Mouse (Mus musculus): ENCODE measurements around the gene Zbtb16. TPM values are rescaled to one million over a fixed set of nuclear protein-coding genes. Genes with fewer than 3 reads are reported as not detected.

The Zbtb16 gene
- total and polyA plus RNA-seq, 3 experiments = 0.04 to 0.72 TPM; not detected in 1

- no peak overlapping the region for H3K4me3 ChIP-seq (ENCODE audit: control insufficient read depth in 1 of 2, insufficient read depth in 1 of 2, low read depth in 2 of 2, low read length in 2 of 2)
- DNase-seq (ENCODE audit: low read depth, low spot score) = no peak
Measured at GRCm38 (mm10) chr9:48749168-48749567, 86.9 kb downstream of the Zbtb16 start.

GRCm38 (mm10) chr9:48748761-48749160 lies 87.3 kb downstream of the Zbtb16 start:
- Histone ChIP-seq H3K27ac (ENCODE audit: control insufficient read depth, low read depth, low read length) (no peak overlapping the region), H3K9ac (ENCODE audit: control insufficient read depth, low read depth, low read length, poor library complexity, severe bottlenecking) (no peak overlapping the region), H3K4me3 (ENCODE audit: control insufficient read depth in 1 of 2, insufficient read depth in 1 of 2, low read depth in 2 of 2, low read length in 2 of 2) (no peak overlapping the region), H3K4me1 (ENCODE audit: control insufficient read depth in 1 of 2, insufficient read depth in 2 of 2, low read length in 2 of 2) (peaks cover 0 to 15% of the 10 kb centered on the region in 2 experiments; a peak in 3 of 4 replicates), H3K36me3 (ENCODE audit: control insufficient read depth in 1 of 2, insufficient read depth in 2 of 2, low read length in 2 of 2) (peaks cover 0 to 7% of the 10 kb centered on the region in 2 experiments; a peak in 2 of 4 replicates), H3K79me2 (ENCODE audit: control insufficient read depth, insufficient read depth, low read length, poor library complexity) (no peaks in the 10 kb centered on the region), H3K9me3 (replicated peaks; ENCODE audit: insufficient read depth, low read length) (no peaks in the 10 kb centered on the region), H3K27me3 (ENCODE audit: control insufficient read depth in 1 of 2, insufficient read depth in 2 of 2, low read length in 2 of 2) (no peaks in the 10 kb centered on the region)
- DNase-seq (ENCODE audit: low read depth, low spot score) = no peak
- no peak for TF ChIP-seq UBTF (IDR thresholded peaks at IDR 0.05; ENCODE audit: borderline replicate concordance, insufficient read depth, low read depth, low read length)
- TF ChIP-seq RAD21 (IDR thresholded peaks at IDR 0.05; ENCODE audit: low read depth, low read length) = no peak
- TF ChIP-seq GATA1 (IDR thresholded peaks at IDR 0.05; ENCODE audit: low read depth, low read length) = no peak
- no peak for TF ChIP-seq KAT2A (conservative IDR thresholded peaks at IDR 0.05; ENCODE audit: low read depth, low read length)
- TF ChIP-seq BHLHE40 (IDR thresholded peaks at IDR 0.05; ENCODE audit: borderline replicate concordance, low read depth, low read length) = no peak
- TF ChIP-seq MXI1 (IDR thresholded peaks at IDR 0.05; ENCODE audit: low read depth, low read length) = no peak
- no peak for TF ChIP-seq MEF2A (IDR thresholded peaks at IDR 0.05; ENCODE audit: extremely low read depth, insufficient replicate concordance, low read depth, low read length, poor library complexity, severe bottlenecking)
- no peak for TF ChIP-seq MAFK (IDR thresholded peaks at IDR 0.05; ENCODE audit: borderline replicate concordance, low read depth, low read length)
- TF ChIP-seq GABPA (IDR thresholded peaks at IDR 0.05; ENCODE audit: low read depth, low read length) = no peak
- TF ChIP-seq JUND (IDR thresholded peaks at IDR 0.05; ENCODE audit: low read depth, low read length) = no peak
- no peak for TF ChIP-seq E2F4 (IDR thresholded peaks at IDR 0.05; ENCODE audit: borderline replicate concordance, low read depth, low read length)
- TF ChIP-seq POLR2A (IDR thresholded peaks at IDR 0.05; ENCODE audit: control insufficient read depth in 1 of 2, insufficient read depth in 1 of 2, low read depth in 1 of 2, low read length in 2 of 2, poor library complexity in 1 of 2) = no peak
- TF ChIP-seq RCOR1 (IDR thresholded peaks at IDR 0.05; ENCODE audit: low read depth, low read length) = no peak
- no peak for TF ChIP-seq ZMIZ1 (IDR thresholded peaks at IDR 0.05; ENCODE audit: low read depth, low read length)
- TF ChIP-seq POLR2AphosphoS2 (IDR thresholded peaks at IDR 0.05; ENCODE audit: low read length) = no peak
- no peak for TF ChIP-seq SMC3 (IDR thresholded peaks at IDR 0.05; ENCODE audit: low read depth, low read length)
- TF ChIP-seq MAZ (IDR thresholded peaks at IDR 0.05; ENCODE audit: low read depth, low read length) = no peak
- TF ChIP-seq NRF1 (IDR thresholded peaks at IDR 0.05; ENCODE audit: insufficient read depth, low read depth, low read length, poor library complexity, severe bottlenecking) = no peak
- TF ChIP-seq ETS1 (IDR thresholded peaks at IDR 0.05; ENCODE audit: low read depth, low read length) = no peak

More at GRCm38 (mm10) chr9:48749168-48749567, 86.9 kb downstream of the Zbtb16 start:
- no peak for TF ChIP-seq MYC (IDR thresholded peaks at IDR 0.05; ENCODE audit: low read depth, low read length)
- no peak overlapping the region for H3K27ac ChIP-seq (ENCODE audit: control insufficient read depth, low read depth, low read length)
- no peaks in the 10 kb centered on the region for H3K27me3 ChIP-seq (ENCODE audit: control insufficient read depth in 1 of 2, insufficient read depth in 2 of 2, low read length in 2 of 2)
- H3K36me3 ChIP-seq (ENCODE audit: control insufficient read depth in 1 of 2, insufficient read depth in 2 of 2, low read length in 2 of 2) = peaks cover 0 to 7% of the 10 kb centered on the region in 2 experiments; a peak in 2 of 4 replicates
- peaks cover 0 to 15% of the 10 kb centered on the region in 2 experiments; a peak in 3 of 4 replicates for H3K4me1 ChIP-seq (ENCODE audit: control insufficient read depth in 1 of 2, insufficient read depth in 2 of 2, low read length in 2 of 2)
- no peak overlapping the region for H3K9ac ChIP-seq (ENCODE audit: control insufficient read depth, low read depth, low read length, poor library complexity, severe bottlenecking)
- H3K9me3 ChIP-seq (replicated peaks; ENCODE audit: insufficient read depth, low read length) = no peaks in the 10 kb centered on the region
- H3K79me2 ChIP-seq (ENCODE audit: control insufficient read depth, insufficient read depth, low read length, poor library complexity) = no peaks in the 10 kb centered on the region
